Mouse (Mus musculus): ENCODE measurements around the gene Map3k14. TPM values are rescaled to one million over a fixed set of nuclear protein-coding genes. Genes with fewer than 3 reads are reported as not detected.

The Map3k14 gene
- polyA plus RNA-seq, 1 experiment from 2014 or later = 3.8 TPM

DNA sequence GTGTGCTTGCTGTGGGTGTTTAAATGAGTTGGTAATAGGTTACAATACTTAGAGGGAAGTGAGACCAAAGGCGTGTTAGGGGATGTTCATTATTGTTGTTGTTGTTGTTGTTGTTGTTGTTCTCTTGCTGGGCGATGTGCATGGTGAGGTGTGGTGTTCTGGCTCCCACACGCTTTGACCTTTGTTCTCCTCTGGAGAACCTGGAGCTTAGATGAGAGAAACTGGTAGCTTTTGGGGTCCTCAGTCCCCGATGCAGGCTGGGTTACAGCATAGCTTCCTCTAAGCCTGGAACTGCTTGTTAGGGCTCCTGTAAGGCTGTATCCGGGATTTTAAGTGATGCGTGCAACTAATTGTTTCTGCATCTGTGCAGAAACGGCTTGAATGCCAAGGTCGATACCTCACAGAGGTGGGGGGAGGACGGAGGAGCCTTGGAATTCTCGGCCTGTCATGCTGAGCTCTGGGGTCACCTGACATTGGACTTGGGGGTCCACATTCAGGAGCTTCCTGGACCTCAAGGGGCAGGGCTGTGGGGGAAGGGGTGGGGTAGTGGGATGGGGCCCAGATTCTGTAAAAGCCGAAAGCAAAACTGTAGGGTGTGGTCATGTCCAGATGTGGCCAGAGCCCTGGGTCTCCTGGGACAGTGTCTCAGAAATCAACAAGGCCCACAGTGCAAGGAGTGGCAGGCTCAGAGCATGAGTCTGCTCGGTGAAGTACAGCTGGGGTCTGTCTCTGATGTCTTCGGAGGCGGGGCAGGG, 91.4 kb downstream of the Map3k14 start:
- no peaks in the 10 kb centered on the region for H3K36me3 ChIP-seq (ENCODE audit: control insufficient read depth, insufficient read depth, low read length)
- H3K4me1 ChIP-seq (replicated peaks; ENCODE audit: control insufficient read depth, insufficient read depth, low read length) = 0 out of 2 replicates have a peak, but pooled peaks cover 3% of the 10 kb centered on the region
- H3K9ac ChIP-seq (ENCODE audit: low read length) = no peak overlapping the region
- no peak overlapping the region for H3K4me2 ChIP-seq (ENCODE audit: low read depth, low read length, severe bottlenecking)
- ATAC-seq (replicated peaks; ENCODE audit: low FRiP score) (no peak), DNase-seq (ENCODE audit: low spot score) (no peak)
- H3K4me3 ChIP-seq (ENCODE audit: low read depth, low read length) = no peak overlapping the region
- no peaks in the 10 kb centered on the region for H3K9me3 ChIP-seq (ENCODE audit: control insufficient read depth, low read length)
- WGBS = 81% methylated on average over 14 of the region's 14 CpGs
- H3K27ac ChIP-seq (ENCODE audit: low read depth, low read length) = no peak overlapping the region
- peaks cover 20% of the 10 kb centered on the region for H3K27me3 ChIP-seq (ENCODE audit: control insufficient read depth, insufficient read depth, low read length)

DNA sequence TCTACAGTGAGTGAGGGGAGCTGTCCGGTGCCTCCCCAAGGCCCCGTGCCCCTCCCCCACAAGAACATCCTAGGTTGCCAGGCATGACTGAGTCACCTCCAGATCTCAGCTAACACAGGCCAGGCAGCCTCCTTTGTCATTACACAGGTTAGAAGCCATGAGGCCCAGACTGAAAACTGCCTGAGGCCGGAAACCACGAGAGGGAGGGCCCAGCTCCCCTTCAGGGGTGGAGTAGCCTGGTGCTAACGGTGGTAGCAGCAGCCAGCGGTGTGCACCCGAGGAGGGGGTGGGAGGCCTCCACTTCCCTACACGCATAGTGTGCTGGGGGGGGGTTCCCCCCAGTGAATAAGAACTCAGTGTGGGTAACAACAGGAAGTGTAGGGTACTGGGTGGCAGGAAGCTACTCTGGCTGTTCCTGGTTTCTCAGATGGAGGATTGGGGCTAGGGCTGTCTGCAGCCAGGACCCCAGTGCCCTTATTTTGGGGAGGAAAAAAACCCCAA, 92.3 kb downstream of the Map3k14 start:
- ATAC-seq (replicated peaks; ENCODE audit: low FRiP score) (no peak), DNase-seq (ENCODE audit: low spot score) (no peak)
- H3K36me3 ChIP-seq (ENCODE audit: control insufficient read depth, insufficient read depth, low read length) = no peaks in the 10 kb centered on the region
- 65% methylated on average over 8 of the region's 8 CpGs for WGBS
- peaks cover 30% of the 10 kb centered on the region for H3K27me3 ChIP-seq (ENCODE audit: control insufficient read depth, insufficient read depth, low read length)
- no peaks in the 10 kb centered on the region for H3K9me3 ChIP-seq (ENCODE audit: control insufficient read depth, low read length)
- no peak overlapping the region for H3K4me2 ChIP-seq (ENCODE audit: low read depth, low read length, severe bottlenecking)
- H3K4me3 ChIP-seq (ENCODE audit: low read depth, low read length) = no peak overlapping the region
- H3K4me1 ChIP-seq (replicated peaks; ENCODE audit: control insufficient read depth, insufficient read depth, low read length) = peaks cover 6% of the 10 kb centered on the region; the same call in 1 of the 2 replicates
- H3K9ac ChIP-seq (ENCODE audit: low read length) = no peak overlapping the region
- no peak overlapping the region for H3K27ac ChIP-seq (ENCODE audit: low read depth, low read length)

- no peak for DNase-seq (ENCODE audit: low spot score)
- H3K36me3 ChIP-seq (ENCODE audit: control insufficient read depth, insufficient read depth, low read length) = no peaks in the 10 kb centered on the region
- H3K4me1 ChIP-seq (replicated peaks; ENCODE audit: control insufficient read depth, insufficient read depth, low read length) = peaks cover 6% of the 10 kb centered on the region; the same call in 1 of the 2 replicates
- H3K27me3 ChIP-seq (ENCODE audit: control insufficient read depth, insufficient read depth, low read length) = peaks cover 35% of the 10 kb centered on the region
- H3K27ac ChIP-seq (ENCODE audit: low read depth, low read length) = no peak overlapping the region
- no peak overlapping the region for H3K9ac ChIP-seq (ENCODE audit: low read length)
- 87% methylated on average over 5 of the region's 5 CpGs for WGBS
- no peak for ATAC-seq (replicated peaks; ENCODE audit: low FRiP score)
- no peak overlapping the region for H3K4me3 ChIP-seq (ENCODE audit: low read depth, low read length)
- H3K9me3 ChIP-seq (ENCODE audit: control insufficient read depth, low read length) = no peaks in the 10 kb centered on the region
- no peak overlapping the region for H3K4me2 ChIP-seq (ENCODE audit: low read depth, low read length, severe bottlenecking)
These were observed 92.8 kb downstream of the Map3k14 start for GRCm38 (mm10) chr11:103174411-103174832.

GRCm38 (mm10) chr11:103173771-103174344, 93.4 kb downstream of the Map3k14 start:
- no peak for ATAC-seq (replicated peaks; ENCODE audit: low FRiP score)
- H3K4me3 ChIP-seq (ENCODE audit: low read depth, low read length) = no peak overlapping the region
- H3K9me3 ChIP-seq (ENCODE audit: control insufficient read depth, low read length) = no peaks in the 10 kb centered on the region
- no peaks in the 10 kb centered on the region for H3K36me3 ChIP-seq (ENCODE audit: control insufficient read depth, insufficient read depth, low read length)
- no peak overlapping the region for H3K27ac ChIP-seq (ENCODE audit: low read depth, low read length)
- 90% methylated on average over 11 of the region's 11 CpGs for WGBS
- H3K4me1 ChIP-seq (replicated peaks; ENCODE audit: control insufficient read depth, insufficient read depth, low read length) = peaks cover 6% of the 10 kb centered on the region; the same call in 1 of the 2 replicates
- no peak overlapping the region for H3K4me2 ChIP-seq (ENCODE audit: low read depth, low read length, severe bottlenecking)
- peaks cover 39% of the 10 kb centered on the region for H3K27me3 ChIP-seq (ENCODE audit: control insufficient read depth, insufficient read depth, low read length)
- H3K9ac ChIP-seq (ENCODE audit: low read length) = no peak overlapping the region
- DNase-seq (ENCODE audit: low spot score) = no peak

DNA sequence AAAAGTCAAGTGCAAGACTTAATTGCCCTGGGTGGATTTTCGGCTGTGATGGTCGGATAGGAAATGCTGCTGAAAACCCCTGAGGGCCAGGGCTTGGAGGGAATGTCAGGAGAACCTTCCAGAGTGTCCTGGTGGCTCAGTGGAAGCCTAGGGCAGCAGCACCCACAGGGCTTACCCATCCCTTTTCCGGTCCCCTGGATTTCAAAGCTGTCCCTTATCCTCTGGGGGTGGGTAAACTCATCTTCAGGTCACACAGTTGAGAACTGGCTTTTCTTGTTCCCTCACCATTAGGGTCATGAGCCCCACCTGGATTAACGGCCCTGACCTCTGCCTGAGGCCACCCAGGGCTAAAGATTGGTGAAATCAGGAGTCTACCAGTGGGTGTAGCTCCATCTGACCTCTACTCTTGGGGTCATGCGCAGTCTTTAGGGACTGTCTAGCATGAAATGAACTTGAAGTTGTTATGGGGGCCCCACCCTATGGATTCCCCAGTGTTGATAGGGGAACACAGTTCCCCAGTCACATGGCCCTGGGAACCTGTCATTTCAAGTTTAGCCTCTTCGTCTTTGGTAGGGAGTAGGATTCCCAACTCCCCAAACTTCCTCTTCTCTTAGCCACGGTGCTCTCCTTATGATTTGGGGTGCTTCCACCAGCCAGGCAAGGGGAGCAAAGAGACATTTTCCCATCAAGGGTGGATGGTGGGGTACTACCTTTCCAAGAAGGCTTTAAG, 94.1 kb downstream of the Map3k14 start:
- H3K9me3 ChIP-seq (ENCODE audit: control insufficient read depth, low read length) = no peaks in the 10 kb centered on the region
- DNase-seq (ENCODE audit: low spot score) = no peak
- H3K36me3 ChIP-seq (ENCODE audit: control insufficient read depth, insufficient read depth, low read length) = no peaks in the 10 kb centered on the region
- whole genome bisulfite sequencing = 80% methylated on average over 7 of the region's 7 CpGs
- no peak overlapping the region for H3K4me2 ChIP-seq (ENCODE audit: low read depth, low read length, severe bottlenecking)
- peaks cover 6% of the 10 kb centered on the region; the same call in 1 of the 2 replicates for H3K4me1 ChIP-seq (replicated peaks; ENCODE audit: control insufficient read depth, insufficient read depth, low read length)
- no peak for ATAC-seq (replicated peaks; ENCODE audit: low FRiP score)
- peaks cover 39% of the 10 kb centered on the region for H3K27me3 ChIP-seq (ENCODE audit: control insufficient read depth, insufficient read depth, low read length)
- no peak overlapping the region for H3K9ac ChIP-seq (ENCODE audit: low read length)
- no peak overlapping the region for H3K27ac ChIP-seq (ENCODE audit: low read depth, low read length)
- H3K4me3 ChIP-seq (ENCODE audit: low read depth, low read length) = no peak overlapping the region

DNA sequence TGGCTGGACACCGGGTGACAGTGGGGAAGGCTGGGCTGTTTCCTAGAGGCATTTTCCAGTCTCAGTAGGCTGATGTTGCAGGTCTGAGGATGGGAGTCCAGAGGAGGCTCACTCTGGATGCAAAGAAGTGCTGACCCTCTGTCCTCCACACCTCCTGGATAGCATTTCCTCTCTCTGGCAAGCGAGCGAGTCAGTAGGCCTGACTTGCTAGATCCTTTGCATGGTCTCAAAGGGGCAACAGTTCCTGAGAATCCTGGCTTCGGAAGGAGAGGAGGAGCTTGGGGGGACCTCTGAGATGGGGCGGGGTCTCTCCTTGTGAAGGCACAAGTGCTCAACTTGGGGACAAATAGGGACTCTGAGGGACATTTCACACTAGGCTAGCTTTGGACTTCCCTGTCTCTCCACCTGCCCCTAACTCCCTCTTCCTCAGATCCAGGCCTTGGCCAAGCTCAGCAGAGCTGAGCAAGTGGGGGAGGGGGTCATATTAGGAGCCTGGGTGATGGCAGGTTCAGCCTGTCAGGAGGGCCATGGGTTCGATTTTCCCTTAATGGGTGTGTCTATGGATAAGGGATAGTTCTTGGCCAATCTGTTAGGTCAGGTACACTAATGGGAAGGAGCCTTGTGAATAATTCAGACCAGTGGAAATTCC, 94.8 kb downstream of the Map3k14 start:
- H3K27me3 ChIP-seq (ENCODE audit: control insufficient read depth, insufficient read depth, low read length) = peaks cover 39% of the 10 kb centered on the region

GRCm38 (mm10) chr11:103171703-103172391, 95.4 kb downstream of the Map3k14 start:
- no peak overlapping the region for H3K27ac ChIP-seq (ENCODE audit: low read depth, low read length)
- H3K9ac ChIP-seq (ENCODE audit: low read length) = no peak overlapping the region
- no peak overlapping the region for H3K4me3 ChIP-seq (ENCODE audit: low read depth, low read length)
- WGBS = 47% methylated on average over 9 of the region's 9 CpGs
- no peak for ATAC-seq (replicated peaks; ENCODE audit: low FRiP score)
- no peak for DNase-seq (ENCODE audit: low spot score)
- H3K4me2 ChIP-seq (ENCODE audit: low read depth, low read length, severe bottlenecking) = no peak overlapping the region
- H3K36me3 ChIP-seq (ENCODE audit: control insufficient read depth, insufficient read depth, low read length) = no peaks in the 10 kb centered on the region
- H3K4me1 ChIP-seq (replicated peaks; ENCODE audit: control insufficient read depth, insufficient read depth, low read length) = peaks cover 6% of the 10 kb centered on the region; the same call in 1 of the 2 replicates
- H3K9me3 ChIP-seq (ENCODE audit: control insufficient read depth, low read length) = no peaks in the 10 kb centered on the region
- peaks cover 39% of the 10 kb centered on the region for H3K27me3 ChIP-seq (ENCODE audit: control insufficient read depth, insufficient read depth, low read length)

More for the DNA sequence above, 94.8 kb downstream of the Map3k14 start:
- Histone ChIP-seq H3K4me1 (replicated peaks; ENCODE audit: control insufficient read depth, insufficient read depth, low read length) (peaks cover 6% of the 10 kb centered on the region; the same call in 1 of the 2 replicates), H3K9ac (ENCODE audit: low read length) (no peak overlapping the region), H3K36me3 (ENCODE audit: control insufficient read depth, insufficient read depth, low read length) (no peaks in the 10 kb centered on the region), H3K27ac (ENCODE audit: low read depth, low read length) (no peak overlapping the region), H3K4me2 (ENCODE audit: low read depth, low read length, severe bottlenecking) (no peak overlapping the region), H3K4me3 (ENCODE audit: low read depth, low read length) (no peak overlapping the region), H3K9me3 (ENCODE audit: control insufficient read depth, low read length) (no peaks in the 10 kb centered on the region)
- ATAC-seq (replicated peaks; ENCODE audit: low FRiP score) (no peak), DNase-seq (ENCODE audit: low spot score) (no peak)
- 72% methylated on average over 6 of the region's 6 CpGs for WGBS

GRCm38 (mm10) chr11:103171286-103171620, 96.0 kb downstream of the Map3k14 start:
- Histone ChIP-seq H3K4me3 (ENCODE audit: low read depth, low read length) (peak overlapping the region; percentile 58), H3K9me3 (ENCODE audit: control insufficient read depth, low read length) (no peaks in the 10 kb centered on the region), H3K36me3 (ENCODE audit: control insufficient read depth, insufficient read depth, low read length) (no peaks in the 10 kb centered on the region), H3K4me1 (replicated peaks; ENCODE audit: control insufficient read depth, insufficient read depth, low read length) (peaks cover 6% of the 10 kb centered on the region; the same call in 1 of the 2 replicates), H3K27me3 (ENCODE audit: control insufficient read depth, insufficient read depth, low read length) (peaks cover 39% of the 10 kb centered on the region), H3K4me2 (ENCODE audit: low read depth, low read length, severe bottlenecking) (peak overlapping the region; percentile 94), H3K27ac (ENCODE audit: low read depth, low read length) (no peak overlapping the region), H3K9ac (ENCODE audit: low read length) (peak overlapping the region; percentile 48)
- WGBS = under 1% methylated on average over 23 of the region's 23 CpGs
- DNase-seq (ENCODE audit: low spot score) (no peak), ATAC-seq (replicated peaks; ENCODE audit: low FRiP score) (0 out of 2 replicates have a peak, but pooled peaks have one; percentile 15)

Measured in forebrain, embryonic 11.5 days (tissue).